Mouse (Mus musculus): ENCODE measurements around the gene Pnpla2. TPM values are rescaled to one million over a fixed set of nuclear protein-coding genes. Genes with fewer than 3 reads are reported as not detected.
"Not testable (repeated sequence)": the region's sequence is repeated elsewhere in the genome, so short reads cannot be mapped to it uniquely, and the experiment has no call there.

The Pnpla2 gene
- polyA plus RNA-seq, 1 experiment from 2014 or later = 22.0 TPM

- no peak overlapping the region for H3K9ac ChIP-seq (replicated peaks)
- H3K9me3 ChIP-seq = no peaks in the 10 kb centered on the region
- WGBS = 92% methylated on average over 9 of the region's 9 CpGs
- H3K4me2 ChIP-seq (replicated peaks) = no peak overlapping the region
- H3K27ac ChIP-seq (replicated peaks) = no peak overlapping the region
- peaks cover 40% of the 10 kb centered on the region for H3K4me1 ChIP-seq
- no peak overlapping the region for H3K4me3 ChIP-seq
- ATAC-seq (replicated peaks) = no peak
- H3K36me3 ChIP-seq = no peaks in the 10 kb centered on the region
- no peaks in the 10 kb centered on the region for H3K27me3 ChIP-seq
Measured at GRCm38 (mm10) chr7:141441460-141441859, 13.5 kb upstream of the Pnpla2 start.

GRCm38 (mm10) chr7:141442199-141442598 lies 12.8 kb upstream of the Pnpla2 start:
- Histone ChIP-seq H3K9ac (replicated peaks) (peak overlapping the region; percentile 39; the same call in 1 of the 2 replicates), H3K4me1 (peaks cover 38% of the 10 kb centered on the region), H3K4me3 (peak overlapping the region; percentile 45), H3K4me2 (replicated peaks) (peak overlapping the region; percentile 79), H3K36me3 (no peaks in the 10 kb centered on the region), H3K27ac (replicated peaks) (no peak overlapping the region), H3K27me3 (no peaks in the 10 kb centered on the region), H3K9me3 (no peaks in the 10 kb centered on the region)
- 91% methylated on average over 13 of the region's 13 CpGs for WGBS
- ATAC-seq (replicated peaks) = no peak

DNA sequence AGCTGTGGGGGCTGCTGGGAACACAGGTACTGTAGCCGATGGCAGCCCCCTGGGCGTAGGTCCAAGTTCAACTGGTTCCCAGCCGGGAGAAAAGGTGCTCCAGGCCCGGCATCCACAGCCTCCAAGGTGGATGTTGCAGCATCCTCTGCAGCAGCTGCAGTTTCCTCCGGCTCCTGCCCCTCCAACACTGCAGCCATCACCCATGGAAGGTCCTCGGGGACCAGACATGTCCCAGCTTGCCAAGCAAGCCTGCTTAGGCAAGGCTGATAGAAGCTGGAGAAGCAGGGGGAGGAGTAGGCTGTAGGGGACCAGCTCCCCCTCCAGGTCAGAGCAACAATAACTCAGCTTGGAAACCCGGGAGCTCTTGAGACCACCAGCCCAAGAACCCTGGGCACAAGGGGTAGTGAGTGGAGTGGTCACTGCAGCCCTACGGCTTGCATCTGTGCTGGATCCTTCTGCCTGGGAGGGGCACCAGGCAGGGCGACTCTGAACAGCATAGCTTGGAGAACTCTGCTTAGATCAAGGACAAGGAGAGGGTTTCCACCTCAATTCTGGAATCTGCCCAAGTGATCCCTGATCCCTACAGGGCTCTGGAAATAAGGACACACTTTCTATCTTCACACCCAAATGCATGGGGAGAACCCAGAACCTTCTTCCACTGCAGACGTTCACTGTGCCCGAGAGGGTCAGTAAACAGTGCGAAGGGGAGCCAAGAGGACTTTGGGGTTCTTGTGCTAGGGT lies 11.7 kb upstream of the Pnpla2 start:
- WGBS = 16% methylated on average over 12 of the region's 12 CpGs
- Histone ChIP-seq H3K27ac (replicated peaks) (peak overlapping the region; percentile 54), H3K36me3 (no peaks in the 10 kb centered on the region), H3K9ac (replicated peaks) (peak overlapping the region; percentile 39), H3K9me3 (no peaks in the 10 kb centered on the region), H3K4me3 (peak overlapping the region; percentile 45), H3K27me3 (no peaks in the 10 kb centered on the region), H3K4me1 (peaks cover 37% of the 10 kb centered on the region), H3K4me2 (replicated peaks) (peak overlapping the region; percentile 79)
- no peak for ATAC-seq (replicated peaks)

DNA sequence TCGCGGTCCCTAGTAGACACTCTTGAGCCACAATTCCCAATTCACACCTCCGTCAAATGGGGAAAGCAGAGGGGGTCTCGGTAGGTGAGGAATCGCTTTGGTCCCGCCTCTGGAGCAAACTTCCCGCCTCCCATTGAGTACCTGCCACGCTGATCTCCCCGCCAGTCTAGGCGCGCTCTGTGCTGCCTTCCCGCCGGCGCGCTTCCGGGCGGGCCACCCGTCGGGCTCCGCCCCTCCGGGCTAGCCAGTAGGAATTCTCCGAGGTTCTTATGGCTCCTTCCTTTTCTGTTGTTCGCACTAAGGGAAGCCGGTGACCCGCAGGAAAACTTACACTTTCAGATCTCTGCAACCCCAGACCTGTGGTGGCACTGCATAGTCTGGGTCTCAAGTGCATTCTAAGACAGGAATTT lies 11.2 kb upstream of the Pnpla2 start, which contains the start of gene Pidd1:
Gene Pidd1, minus strand, starts transcription at position 198 of the 410 bp plus-strand sequence.
- 0 out of 2 replicates have a peak, but pooled peaks have one; percentile 15 for ATAC-seq (replicated peaks)
- no peaks in the 10 kb centered on the region for H3K9me3 ChIP-seq
- H3K4me3 ChIP-seq = peak within 1 kb of the TSS; percentile 45
- H3K27ac ChIP-seq (replicated peaks) = peak within 1 kb of the TSS; percentile 54
- H3K27me3 ChIP-seq = no peaks in the 10 kb centered on the region
- peak within 1 kb of the TSS; percentile 39 for H3K9ac ChIP-seq (replicated peaks)
- WGBS = under 1% methylated on average over 25 of the region's 25 CpGs
- peaks cover 43% of the 10 kb centered on the region for H3K4me1 ChIP-seq
- no peaks in the 10 kb centered on the region for H3K36me3 ChIP-seq
- H3K4me2 ChIP-seq (replicated peaks) = peak within 1 kb of the TSS; percentile 79

- Histone ChIP-seq H3K4me3 (0 out of 2 replicates have a peak overlapping the region, but pooled peaks have one; percentile 94), H3K4me1 (peaks cover 45% of the 10 kb centered on the region), H3K36me3 (peaks cover 21% of the 10 kb centered on the region)
- not testable (repeated sequence) for H3K9me3 ChIP-seq; H3K4me2 ChIP-seq (replicated peaks); H3K9ac ChIP-seq (replicated peaks); H3K27ac ChIP-seq (replicated peaks); ATAC-seq (replicated peaks); H3K27me3 ChIP-seq
- 84% methylated on average over 3 of the region's 3 CpGs for WGBS
Measured at GRCm38 (mm10) chr7:141446374-141446773, 8.6 kb upstream of the Pnpla2 start.

DNA sequence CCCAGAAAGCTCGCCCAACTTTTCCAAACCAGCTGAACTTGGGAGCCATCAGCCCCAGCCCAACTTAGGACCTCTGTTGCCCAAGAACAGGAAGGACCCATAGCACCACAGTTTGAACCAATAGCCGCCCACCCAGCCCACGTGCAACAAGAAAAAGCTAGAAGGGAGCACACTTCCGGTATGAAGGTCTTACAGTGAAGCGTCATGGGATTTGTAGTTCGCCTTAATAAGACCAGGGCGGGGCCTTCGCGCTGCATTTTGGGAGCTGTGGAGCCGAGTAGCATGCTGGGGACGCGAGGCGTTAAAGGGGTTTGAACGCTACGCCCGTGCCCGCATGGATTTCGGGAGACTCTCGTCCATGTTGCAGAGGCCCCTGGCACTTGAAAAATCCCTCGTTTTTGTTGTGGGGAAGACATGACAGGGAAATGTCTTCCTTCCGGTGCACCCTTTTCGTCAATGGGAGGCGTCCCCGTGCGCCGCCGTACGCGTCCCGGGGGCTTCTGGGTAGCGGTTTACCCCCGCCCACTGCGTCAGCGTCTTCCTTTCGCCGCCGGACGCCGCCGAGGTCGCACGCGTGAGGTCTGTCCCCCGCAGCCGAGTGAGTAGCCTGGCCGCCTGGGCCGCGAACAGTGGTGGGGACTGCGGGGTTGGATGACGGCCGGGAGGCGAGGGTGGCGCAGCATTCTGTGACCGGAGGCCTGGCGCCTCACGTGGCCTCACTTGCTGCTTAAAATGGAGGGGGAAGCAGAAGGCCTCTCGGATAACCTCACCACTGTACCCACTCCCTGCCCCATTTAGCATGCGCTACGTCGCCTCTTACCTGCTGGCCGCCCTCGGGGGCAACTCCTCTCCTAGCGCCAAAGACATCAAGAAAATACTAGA lies 7.6 kb upstream of the Pnpla2 start, which contains the start of gene Rplp2:
Gene Rplp2, plus strand, starts transcription at position 261 of the 882 bp plus-strand sequence.
- WGBS = under 1% methylated on average over 63 of the region's 63 CpGs

GRCm38 (mm10) chr7:141451928-141452327 lies 3.1 kb upstream of the Pnpla2 start:
- ATAC-seq (replicated peaks) = no peak

More for the DNA sequence above, 7.6 kb upstream of the Pnpla2 start, which contains the start of gene Rplp2:
- peaks cover 31% of the 10 kb centered on the region for H3K36me3 ChIP-seq
- H3K27me3 ChIP-seq = no peaks in the 10 kb centered on the region
- H3K4me2 ChIP-seq (replicated peaks) = peak within 1 kb of the TSS; percentile 66
- peak within 1 kb of the TSS; percentile 96 for H3K27ac ChIP-seq (replicated peaks)
- H3K9ac ChIP-seq (replicated peaks) = peak within 1 kb of the TSS; percentile 91
- H3K9me3 ChIP-seq = no peaks in the 10 kb centered on the region
- peaks cover 41% of the 10 kb centered on the region for H3K4me1 ChIP-seq
- peak within 1 kb of the TSS; percentile 94 for H3K4me3 ChIP-seq
- peak; percentile 92 for ATAC-seq (replicated peaks)

GRCm38 (mm10) chr7:141453636-141454035 lies 1.4 kb upstream of the Pnpla2 start:
- WGBS = 77% methylated on average over 2 of the region's 2 CpGs
- Histone ChIP-seq H3K4me3 (no peak overlapping the region), H3K4me2 (replicated peaks) (no peak overlapping the region), H3K27me3 (no peaks in the 10 kb centered on the region), H3K4me1 (peaks cover 27% of the 10 kb centered on the region), H3K36me3 (peaks cover 32% of the 10 kb centered on the region), H3K27ac (replicated peaks) (no peak overlapping the region), H3K9ac (replicated peaks) (no peak overlapping the region), H3K9me3 (no peaks in the 10 kb centered on the region)
- no peak for ATAC-seq (replicated peaks)

More at GRCm38 (mm10) chr7:141451928-141452327, 3.1 kb upstream of the Pnpla2 start:
- H3K4me3 ChIP-seq = no peak overlapping the region
- H3K4me1 ChIP-seq = peaks cover 35% of the 10 kb centered on the region
- no peaks in the 10 kb centered on the region for H3K27me3 ChIP-seq
- peaks cover 31% of the 10 kb centered on the region for H3K36me3 ChIP-seq
- no peaks in the 10 kb centered on the region for H3K9me3 ChIP-seq
- no peak overlapping the region for H3K9ac ChIP-seq (replicated peaks)
- no peak overlapping the region for H3K4me2 ChIP-seq (replicated peaks)
- no peak overlapping the region for H3K27ac ChIP-seq (replicated peaks)

DNA sequence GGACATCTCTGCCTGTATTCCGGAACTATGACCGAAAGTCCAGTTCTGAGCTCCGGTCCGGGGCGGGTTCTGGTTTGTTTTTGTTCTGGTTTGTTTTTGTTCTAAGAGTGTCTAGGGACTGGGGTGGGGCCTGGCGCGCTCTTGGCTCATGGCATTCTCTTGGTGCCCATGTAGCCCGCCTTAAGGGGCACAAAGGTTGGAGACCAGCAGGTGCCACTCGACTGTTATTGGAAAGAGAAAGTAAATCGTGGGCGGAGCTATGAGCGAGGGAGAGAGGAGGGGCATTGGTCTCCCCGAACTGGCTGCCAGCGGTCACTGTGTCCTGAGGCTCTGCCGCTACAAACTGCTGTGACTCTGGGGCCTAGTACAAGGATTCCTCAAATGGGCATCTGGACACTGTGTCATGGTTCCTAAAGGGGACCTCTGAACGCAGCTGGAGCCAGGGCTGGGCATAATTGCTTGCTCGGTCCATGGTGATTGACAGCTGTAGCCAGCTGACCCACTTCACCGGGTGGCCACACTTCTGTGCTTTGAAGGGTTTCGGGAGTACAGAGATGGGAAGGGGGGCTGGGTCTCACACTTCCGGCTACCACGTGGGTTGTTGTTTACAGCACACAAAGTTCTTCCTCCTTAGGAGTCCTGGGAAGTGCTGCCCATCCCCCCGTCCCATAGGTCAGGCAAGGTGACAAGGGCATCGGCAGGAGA lies 764 bp downstream of the Pnpla2 start:
- peak overlapping the region; percentile 97 for H3K4me2 ChIP-seq (replicated peaks)
- peak overlapping the region; percentile 72 for H3K27ac ChIP-seq (replicated peaks)
- peak; percentile 18 for ATAC-seq (replicated peaks)
- no peaks in the 10 kb centered on the region for H3K9me3 ChIP-seq
- peaks cover 25% of the 10 kb centered on the region for H3K36me3 ChIP-seq
- peaks cover 20% of the 10 kb centered on the region for H3K4me1 ChIP-seq
- 2% methylated on average over 23 of the region's 23 CpGs for WGBS
- peak overlapping the region; percentile 85 for H3K9ac ChIP-seq (replicated peaks)
- peak overlapping the region; percentile 88 for H3K4me3 ChIP-seq
- H3K27me3 ChIP-seq = peaks cover 13% of the 10 kb centered on the region

DNA sequence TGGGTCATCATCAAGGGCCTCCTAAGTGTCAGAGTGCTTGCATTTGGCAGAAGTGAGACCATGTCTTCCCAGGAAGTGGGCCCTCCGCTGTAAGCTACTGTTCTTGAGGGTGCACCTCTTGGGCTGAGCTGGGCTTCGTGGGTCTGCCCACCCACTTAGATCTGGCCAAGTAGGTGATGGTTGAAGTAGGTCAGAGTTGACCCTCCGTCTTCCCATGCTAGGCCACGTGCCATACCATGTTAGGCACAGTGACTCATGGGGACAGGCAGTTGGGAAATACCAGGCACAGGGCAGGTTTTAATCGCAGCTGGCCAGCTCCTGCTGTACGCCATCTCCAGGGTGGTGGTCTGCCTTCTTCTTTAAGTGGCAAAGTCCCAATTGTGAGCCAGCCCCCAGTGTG lies 1.7 kb downstream of the Pnpla2 start:
- H3K27me3 ChIP-seq = peaks cover 22% of the 10 kb centered on the region
- ATAC-seq (replicated peaks) = no peak
- no peak overlapping the region for H3K9ac ChIP-seq (replicated peaks)
- 0 out of 2 replicates have a peak overlapping the region, but pooled peaks have one; percentile 88 for H3K4me3 ChIP-seq
- 94% methylated on average over 6 of the region's 6 CpGs for WGBS
- no peak overlapping the region; the same call in 1 of the 2 replicates for H3K4me2 ChIP-seq (replicated peaks)
- H3K36me3 ChIP-seq = peaks cover 16% of the 10 kb centered on the region
- peaks cover 24% of the 10 kb centered on the region for H3K4me1 ChIP-seq
- H3K9me3 ChIP-seq = no peaks in the 10 kb centered on the region
- H3K27ac ChIP-seq (replicated peaks) = no peak overlapping the region

GRCm38 (mm10) chr7:141457236-141457635 lies 2.2 kb downstream of the Pnpla2 start:
- Histone ChIP-seq H3K27me3 (peaks cover 27% of the 10 kb centered on the region), H3K4me1 (peaks cover 29% of the 10 kb centered on the region), H3K27ac (replicated peaks) (no peak overlapping the region), H3K4me3 (no peak overlapping the region), H3K36me3 (peaks cover 11% of the 10 kb centered on the region), H3K4me2 (replicated peaks) (no peak overlapping the region), H3K9me3 (no peaks in the 10 kb centered on the region), H3K9ac (replicated peaks) (no peak overlapping the region)
- no peak for ATAC-seq (replicated peaks)
- WGBS = 92% methylated on average over 14 of the region's 14 CpGs
